Mouse (Mus musculus) embryonic fibroblast, embryonic 13.5 days (primary cell): ENCODE measurements around the gene Prcp.

ENCODE experiments used
- CTCF ChIP-seq: IDR thresholded peaks from 2 replicates; pipeline ENCODE4 v1.5.1; 2011; ENCODE audit warnings: mild to moderate bottlenecking, control low read depth, low read length, moderate library complexity, borderline replicate concordance; ENCODE audit not compliant: insufficient read depth
- POLR2A ChIP-seq: IDR thresholded peaks from 2 replicates; pipeline ENCODE4 v1.6.1; 2011; ENCODE audit warnings: low read depth, mild to moderate bottlenecking, control low read depth, low read length, moderate library complexity

DNA sequence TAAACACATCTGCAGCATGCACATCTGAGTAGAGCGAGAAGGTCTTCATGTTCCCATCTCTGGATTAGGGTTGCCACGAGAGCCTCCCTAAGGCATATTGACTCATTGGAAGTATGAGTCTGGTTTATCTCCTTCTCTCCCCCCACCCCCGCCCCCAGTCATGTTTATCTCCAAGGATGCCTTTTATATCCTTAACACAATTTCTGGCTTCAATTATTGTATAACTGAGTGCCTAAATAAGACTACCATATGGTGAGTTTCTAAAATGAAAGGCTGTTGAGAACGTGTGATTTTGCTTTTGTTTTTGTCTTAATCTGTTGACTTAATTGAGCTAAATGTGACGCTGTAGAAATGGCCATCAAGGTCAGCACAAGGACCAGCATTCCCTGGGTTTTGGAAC is 21.8 kb downstream of the Prcp start:
- TF ChIP-seq CTCF (no peak), POLR2A (no peak)
